Mouse (Mus musculus): Measurements from ENCODE around the gene Wnt3.

Wnt3 gene

GRCm38 (mm10) chr11:103774228-103774530, 229 bp downstream of the Wnt3 start:
- no peak for DNase-seq

GRCm38 (mm10) chr11:103780152-103780551, 6.2 kb downstream of the Wnt3 start:
- no peak for DNase-seq

- no peak for DNase-seq
Measured at GRCm38 (mm10) chr11:103789951-103790350, 16.0 kb downstream of the Wnt3 start.

GRCm38 (mm10) chr11:103801128-103801527, 27.2 kb downstream of the Wnt3 start:
- no peak for DNase-seq

- no peak for DNase-seq
Measured at GRCm38 (mm10) chr11:103804126-103804525, 30.2 kb downstream of the Wnt3 start.

GRCm38 (mm10) chr11:103804804-103805203, 30.9 kb downstream of the Wnt3 start:
- DNase-seq: no peak

- DNase-seq: no peak
Measured at GRCm38 (mm10) chr11:103807966-103808365, 34.0 kb downstream of the Wnt3 start.

- DNase-seq: no peak
Measured at GRCm38 (mm10) chr11:103808771-103809610, 35.0 kb downstream of the Wnt3 start.

GRCm38 (mm10) chr11:103809611-103810598, 36.0 kb downstream of the Wnt3 start:
- no peak for DNase-seq

- DNase-seq: no peak
Measured at GRCm38 (mm10) chr11:103810631-103811030, 36.7 kb downstream of the Wnt3 start.

GRCm38 (mm10) chr11:103811246-103811645, 37.3 kb downstream of the Wnt3 start:
- no peak for DNase-seq

GRCm38 (mm10) chr11:103814808-103815207, 40.9 kb downstream of the Wnt3 start:
- no peak for DNase-seq

GRCm38 (mm10) chr11:103815986-103816385, 42.0 kb downstream of the Wnt3 start:
- no peak for DNase-seq

- no peak for DNase-seq
Measured at GRCm38 (mm10) chr11:103816719-103817118, 42.8 kb downstream of the Wnt3 start.

- no peak for DNase-seq
Measured at GRCm38 (mm10) chr11:103827201-103827600, 53.3 kb downstream of the Wnt3 start.

GRCm38 (mm10) chr11:103828866-103829265, 54.9 kb downstream of the Wnt3 start:
- no peak for DNase-seq

GRCm38 (mm10) chr11:103829956-103830355, 56.0 kb downstream of the Wnt3 start:
- DNase-seq: no peak

- no peak for DNase-seq
Measured at GRCm38 (mm10) chr11:103830476-103830875, 56.5 kb downstream of the Wnt3 start.

GRCm38 (mm10) chr11:103831766-103832165, 57.8 kb downstream of the Wnt3 start:
- no peak for DNase-seq

GRCm38 (mm10) chr11:103832331-103832730, 58.4 kb downstream of the Wnt3 start:
- DNase-seq: no peak

GRCm38 (mm10) chr11:103838955-103839354, 65.0 kb downstream of the Wnt3 start:
- DNase-seq: no peak

- DNase-seq: no peak
Measured at GRCm38 (mm10) chr11:103840834-103841233, 66.9 kb downstream of the Wnt3 start.

- DNase-seq: no peak
Measured at GRCm38 (mm10) chr11:103848287-103848686, 74.3 kb downstream of the Wnt3 start.

Measured in kidney, adult 18-20 months (tissue).